Mouse (Mus musculus) intestine, embryonic 16.5 days (tissue): ENCODE measurements around the gene Gata5. TPM values are rescaled to one million over a fixed set of nuclear protein-coding genes. Genes with fewer than 3 reads are reported as not detected.

Experiments used
- ATAC-seq: fragments of 200-750 bp; cut with Nextera tagmentation; 2 replicates; pipeline ENCODE4 v1.8.0; 2017; ENCODE audit warnings: moderate TSS enrichment, moderate library complexity
- H3K27ac ChIP-seq: fragments of 300-500 bp; sonication (generic); 2 replicates; pipeline ENCODE4 v1.5.1; 2014; ENCODE audit warnings: mild to moderate bottlenecking, low read length
- H3K27me3 ChIP-seq: fragments of 300-500 bp; sonication (generic); replicated peaks from 2 replicates; pipeline ENCODE4 v1.6.1; 2014; ENCODE audit warnings: low read length, control low read depth, mixed read lengths; ENCODE audit not compliant: control insufficient read depth, insufficient read depth
- H3K36me3 ChIP-seq: fragments of 300-500 bp; sonication (generic); 2 replicates; pipeline ENCODE4 v1.6.1; 2014; ENCODE audit warnings: low read length, control low read depth; ENCODE audit not compliant: control insufficient read depth, insufficient read depth
- H3K4me1 ChIP-seq: fragments of 300-500 bp; sonication (generic); 2 replicates; pipeline ENCODE4 v1.6.1; 2014; ENCODE audit warnings: low read length, control low read depth, mixed read lengths; ENCODE audit not compliant: control insufficient read depth, insufficient read depth
- H3K4me2 ChIP-seq: fragments of 300-500 bp; sonication (generic); 2 replicates; pipeline ENCODE4 v1.6.1; 2014; ENCODE audit warnings: low read depth, low read length, control low read depth
- H3K4me3 ChIP-seq: fragments of 300-500 bp; sonication (generic); 2 replicates; pipeline ENCODE4 v1.5.1; 2014; ENCODE audit warnings: mild to moderate bottlenecking, low read length
- H3K9ac ChIP-seq: fragments of 300-500 bp; sonication (generic); 2 replicates; pipeline ENCODE4 v1.6.1; 2014; ENCODE audit warnings: low read depth, low read length
- H3K9me3 ChIP-seq: fragments of 300-500 bp; sonication (generic); 2 replicates; pipeline ENCODE4 v1.6.1; 2016; ENCODE audit warnings: low read length, control low read depth; ENCODE audit not compliant: control insufficient read depth
- WGBS: fragments of 180-500 bp; shearing (Covaris S2); extraction: QIAGEN DNeasy Blood & Tissue Kit; methylation state at CpG from one replicate; pipeline ENCODE4 v1.1.7; 2014; 5-methylcytosine and 5-hydroxymethylcytosine counted together
- polyA plus RNA-seq: library from polyadenylated mRNA; unstranded; fragments of >200 nt; fragmentation: Nextera tagmentation; extraction: Ambion mirVana; gene quantifications from 2 replicates; pipeline ENCODE4 v1.2.1, GENCODE M21; 2015

The Gata5 gene
- polyA plus RNA-seq, 1 experiment from 2014 or later = 10.3 TPM

- peak; percentile 83 for ATAC-seq
- 13% methylated on average over 5 of the region's 5 CpGs for WGBS
- Histone ChIP-seq H3K4me3 (no peak overlapping the region), H3K27ac (peak overlapping the region; percentile 48), H3K9me3 (no peaks in the 10 kb centered on the region), H3K9ac (no peak overlapping the region), H3K27me3 (no peaks in the 10 kb centered on the region), H3K36me3 (no peaks in the 10 kb centered on the region), H3K4me2 (no peak overlapping the region), H3K4me1 (peaks cover 25% of the 10 kb centered on the region)
Measured at GRCm38 (mm10) chr2:180300771-180301170, 33.7 kb downstream of the Gata5 start.

- Histone ChIP-seq H3K27ac (peak overlapping the region; percentile 48), H3K9me3 (no peaks in the 10 kb centered on the region), H3K9ac (no peak overlapping the region), H3K4me3 (no peak overlapping the region), H3K4me1 (peaks cover 25% of the 10 kb centered on the region), H3K36me3 (no peaks in the 10 kb centered on the region), H3K27me3 (no peaks in the 10 kb centered on the region), H3K4me2 (no peak overlapping the region)
- WGBS = 44% methylated on average over 2 of the region's 2 CpGs
- ATAC-seq = peak; percentile 45
Measured at GRCm38 (mm10) chr2:180300252-180300651, 34.2 kb downstream of the Gata5 start.

GRCm38 (mm10) chr2:180292906-180293305 is 41.6 kb downstream of the Gata5 start:
- 64% methylated on average over 8 of the region's 8 CpGs for WGBS

GRCm38 (mm10) chr2:180292026-180292425 is 42.5 kb downstream of the Gata5 start:
- no peak overlapping the region for H3K4me3 ChIP-seq
- no peaks in the 10 kb centered on the region for H3K36me3 ChIP-seq
- H3K9me3 ChIP-seq = no peaks in the 10 kb centered on the region
- 40% methylated on average over 4 of the region's 4 CpGs for WGBS
- no peak for ATAC-seq
- peaks cover 11% of the 10 kb centered on the region for H3K4me1 ChIP-seq
- H3K4me2 ChIP-seq = peak overlapping the region; percentile 13; the same call in 1 of the 2 replicates
- H3K27me3 ChIP-seq = no peaks in the 10 kb centered on the region
- H3K27ac ChIP-seq = peak overlapping the region; percentile 50
- peak overlapping the region; percentile 39 for H3K9ac ChIP-seq

More at GRCm38 (mm10) chr2:180292906-180293305, 41.6 kb downstream of the Gata5 start:
- ATAC-seq = no peak
- Histone ChIP-seq H3K27me3 (no peaks in the 10 kb centered on the region), H3K4me2 (no peak overlapping the region), H3K36me3 (no peaks in the 10 kb centered on the region), H3K4me1 (peaks cover 11% of the 10 kb centered on the region), H3K9me3 (no peaks in the 10 kb centered on the region), H3K4me3 (no peak overlapping the region), H3K9ac (no peak overlapping the region), H3K27ac (no peak overlapping the region)

- Histone ChIP-seq H3K4me2 (0 out of 2 replicates have a peak overlapping the region, but pooled peaks have one; percentile 13), H3K4me3 (no peak overlapping the region), H3K27me3 (no peaks in the 10 kb centered on the region), H3K9ac (peak overlapping the region; percentile 39), H3K9me3 (no peaks in the 10 kb centered on the region), H3K27ac (peak overlapping the region; percentile 50), H3K4me1 (peaks cover 11% of the 10 kb centered on the region), H3K36me3 (no peaks in the 10 kb centered on the region)
- peak; percentile 61 for ATAC-seq
- WGBS = 45% methylated on average over 5 of the region's 5 CpGs
Measured at GRCm38 (mm10) chr2:180291566-180291965, 42.9 kb downstream of the Gata5 start.

- no peaks in the 10 kb centered on the region for H3K36me3 ChIP-seq
- no peak for ATAC-seq
- H3K9me3 ChIP-seq = no peaks in the 10 kb centered on the region
- 48% methylated on average over 6 of the region's 6 CpGs for WGBS
- no peak overlapping the region for H3K4me2 ChIP-seq
- H3K27ac ChIP-seq = peak overlapping the region; percentile 51; the same call in 1 of the 2 replicates
- H3K27me3 ChIP-seq = no peaks in the 10 kb centered on the region
- no peak overlapping the region for H3K4me3 ChIP-seq
- H3K4me1 ChIP-seq = peaks cover 11% of the 10 kb centered on the region
- no peak overlapping the region for H3K9ac ChIP-seq
Measured at GRCm38 (mm10) chr2:180290503-180290902, 44.0 kb downstream of the Gata5 start.

GRCm38 (mm10) chr2:180289440-180290108 is 44.9 kb downstream of the Gata5 start, which contains the start of gene Rbbp8nl:
Gene Rbbp8nl (minus strand): TSS chr2:180289879.
- peaks cover 11% of the 10 kb centered on the region for H3K4me1 ChIP-seq
- WGBS = 30% methylated on average over 16 of the region's 16 CpGs
- peak; percentile 80 for ATAC-seq
- peak within 1 kb of the TSS; percentile 90 for H3K27ac ChIP-seq
- no peaks in the 10 kb centered on the region for H3K9me3 ChIP-seq
- H3K4me2 ChIP-seq = peak within 1 kb of the TSS; percentile 48
- H3K9ac ChIP-seq = peak within 1 kb of the TSS; percentile 60
- H3K4me3 ChIP-seq = peak within 1 kb of the TSS; percentile 37
- H3K27me3 ChIP-seq = no peaks in the 10 kb centered on the region
- H3K36me3 ChIP-seq = no peaks in the 10 kb centered on the region

- ATAC-seq = peak; percentile 15; the same call in 1 of the 2 replicates
- peak overlapping the region; percentile 60 for H3K9ac ChIP-seq
- no peaks in the 10 kb centered on the region for H3K27me3 ChIP-seq
Measured at GRCm38 (mm10) chr2:180288966-180289365, 45.5 kb downstream of the Gata5 start.

GRCm38 (mm10) chr2:180279321-180279720 is 55.2 kb downstream of the Gata5 start:
- H3K4me2 ChIP-seq = no peak overlapping the region
- no peaks in the 10 kb centered on the region for H3K27me3 ChIP-seq
- H3K27ac ChIP-seq = no peak overlapping the region
- no peaks in the 10 kb centered on the region for H3K9me3 ChIP-seq
- H3K9ac ChIP-seq = 0 out of 2 replicates have a peak overlapping the region, but pooled peaks have one; percentile 20
- peaks cover 17% of the 10 kb centered on the region for H3K4me1 ChIP-seq
- no peak overlapping the region for H3K4me3 ChIP-seq
- no peak for ATAC-seq
- WGBS = 91% methylated on average over 8 of the region's 8 CpGs
- no peaks in the 10 kb centered on the region for H3K36me3 ChIP-seq

More at GRCm38 (mm10) chr2:180288966-180289365, 45.5 kb downstream of the Gata5 start:
- Histone ChIP-seq H3K4me2 (peak overlapping the region; percentile 48), H3K27ac (peak overlapping the region; percentile 90), H3K9me3 (no peaks in the 10 kb centered on the region), H3K4me1 (peaks cover 11% of the 10 kb centered on the region), H3K4me3 (peak overlapping the region; percentile 37), H3K36me3 (no peaks in the 10 kb centered on the region)
- WGBS = 39% methylated on average over 11 of the region's 11 CpGs
